8 mouse cellular contexts compared by ENCODE assay signal in genomic region chr12:24651063-24651557, GRCm38 (mm10). TPM values are rescaled to one million over a fixed set of nuclear protein-coding genes. Genes with fewer than 3 reads are reported as not detected.
DNase-seq lines count a peak whose midpoint lies in the region; ATAC-seq and TF ChIP-seq lines count a peak whose summit lies in the region.

TSS of gene Klf11 (plus strand) at chr12:24651274.

- peak within 1 kb of the TSS; percentile 70 for H3K4me2 ChIP-seq in hindbrain, embryonic 14.5 days (replicated peaks)

- H3K9me3 ChIP-seq in hindbrain, embryonic 14.5 days (ENCODE audit: control insufficient read depth, low read length), result no peaks in the 10 kb centered on the region

- H3K4me3 ChIP-seq in hindbrain, embryonic 14.5 days (replicated peaks; ENCODE audit: low read length), result peak within 1 kb of the TSS; percentile 92

- POLR2A ChIA-PET in Patski (lab: Charles Lee), result interaction anchor here (1.4 kb wide), 1 partner anchor 28 kb away, joined by 3 read pairs; no protein-coding TSS in a partner anchor

- H3K9ac ChIP-seq in hindbrain, embryonic 14.5 days, result peak within 1 kb of the TSS; percentile 97

- in situ Hi-C loops in Patski (cut with MboI; ENCODE audit: low pct_unique_long_range_greater_than_20kb), result no loop called here

- no peaks in the 10 kb centered on the region for H3K27me3 ChIP-seq in Patski
- H3K27me3 ChIP-seq in hindbrain, embryonic 14.5 days (ENCODE audit: control insufficient read depth, insufficient read depth, low read length), result no peaks in the 10 kb centered on the region; the same call in 1 of the 2 replicates

- peaks cover 21% of the 10 kb centered on the region for H3K36me3 ChIP-seq in hindbrain, embryonic 14.5 days (replicated peaks; ENCODE audit: control insufficient read depth, insufficient read depth)

- under 1% methylated on average over 57 of the region's 68 CpGs for WGBS in hindbrain, embryonic 14.5 days

- peak; percentile 56 for DNase-seq in Patski (ENCODE audit: low read depth, low spot score)
- peak; percentile 98 for DNase-seq in cerebellum, postnatal 14 days
- DNase-seq in frontal cortex, postnatal 25 days (ENCODE audit: low spot score in 2 of 2), result peak; percentile 95 to 97
- DNase-seq in hindbrain, embryonic 14.5 days (ENCODE audit: low spot score), result peak; percentile 97
- peak; percentile 96 for DNase-seq in layer of hippocampus, postnatal 36 days
- peak; percentile 98 for DNase-seq in lung, postnatal 36 days
- peak; percentile 98 for DNase-seq in retina, postnatal 1 day
- DNase-seq in urinary bladder, adult 18-20 months (ENCODE audit: low spot score in 2 of 2), result peak; percentile 96 to 99

- H3K27ac ChIP-seq in hindbrain, embryonic 14.5 days, result peak within 1 kb of the TSS; percentile 96

- no peak for TF ChIP-seq CTCF in Patski (IDR thresholded peaks at IDR 0.05)

- ATAC-seq in Patski, result peak; percentile 92
- ATAC-seq in hindbrain, embryonic 14.5 days (ENCODE audit: low FRiP score), result peak; percentile 94

- CTCF ChIA-PET in Patski (lab: Charles Lee), result interaction anchor here (1.7 kb wide), 1 partner anchor 48 kb away, joined by 3 read pairs; no protein-coding TSS in a partner anchor

- H3K4me1 ChIP-seq in hindbrain, embryonic 14.5 days (replicated peaks; ENCODE audit: control insufficient read depth, insufficient read depth, low read length), result peaks cover 23% of the 10 kb centered on the region

RNA-seq across cellular contexts. Expression of gene Klf11, which starts in this region (rescaled TPM):
- polyA plus RNA-seq in Patski (2021), result 10.1 TPM
- 17.2 and 17.9 TPM in 2 replicates for polyA plus RNA-seq in hindbrain, embryonic 14.5 days (2014; fragmentation: Nextera tagmentation; extraction: Ambion mirVana)
- total RNA-seq in layer of hippocampus, postnatal 36 days (2021), result 1 to 10 TPM; 3.4 to 3.9 TPM

Comparison
In these comparisons a context has a peak if more than half of its experiments do, and no peak if none do; other contexts are left out.
1. Peak in every context shown above with its lines: DNase-seq, ATAC-seq, H3K4me3 ChIP-seq and H3K27ac ChIP-seq.